Mouse (Mus musculus): ENCODE data around the gene Aldh16a1. TPM values are rescaled to one million over a fixed set of nuclear protein-coding genes. Genes with fewer than 3 reads are reported as not detected.

The Aldh16a1 gene
- polyA plus RNA-seq, 1 experiment from 2014 or later: 66.6 TPM

DNA sequence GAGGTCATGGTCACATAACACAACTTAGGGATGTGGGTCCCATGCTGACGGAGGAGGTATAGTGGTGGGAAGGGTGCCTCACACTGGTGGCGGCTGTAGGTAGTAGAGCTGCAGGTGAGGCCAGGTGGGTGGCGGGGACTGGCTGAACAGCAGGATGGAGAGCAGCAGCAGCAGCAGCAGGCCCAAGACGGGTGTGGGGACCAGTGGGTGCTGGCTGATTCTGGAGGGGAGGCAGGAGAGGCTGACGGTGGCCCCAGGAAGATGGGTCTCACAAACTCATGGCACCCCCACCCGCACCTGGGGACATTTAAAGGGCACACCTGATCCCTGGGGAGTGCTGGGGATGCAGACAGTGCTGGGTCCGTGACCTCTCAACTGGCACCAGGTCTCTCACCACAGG, 29.3 kb upstream of the Aldh16a1 start:
- Histone ChIP-seq H3K27me3 (replicated peaks; ENCODE audit: control insufficient read depth, insufficient read depth, low read length) (peaks cover 94% of the 10 kb centered on the region), H3K4me3 (ENCODE audit: low read depth, low read length) (no peak overlapping the region), H3K36me3 (ENCODE audit: control insufficient read depth, insufficient read depth, low read length) (no peaks in the 10 kb centered on the region), H3K9ac (ENCODE audit: low read length) (no peak overlapping the region), H3K9me3 (ENCODE audit: control insufficient read depth, low read length) (no peaks in the 10 kb centered on the region), H3K4me1 (replicated peaks; ENCODE audit: control insufficient read depth, insufficient read depth, low read length) (peaks cover 4% of the 10 kb centered on the region; the same call in 1 of the 2 replicates), H3K4me2 (ENCODE audit: low read length) (no peak overlapping the region), H3K27ac (ENCODE audit: low read depth) (no peak overlapping the region)
- ATAC-seq (replicated peaks; ENCODE audit: low FRiP score, low TSS enrichment, low read depth) (no peak), DNase-seq (ENCODE audit: low spot score) (no peak)
- WGBS: 64% methylated on average over 7 of the region's 7 CpGs

DNA sequence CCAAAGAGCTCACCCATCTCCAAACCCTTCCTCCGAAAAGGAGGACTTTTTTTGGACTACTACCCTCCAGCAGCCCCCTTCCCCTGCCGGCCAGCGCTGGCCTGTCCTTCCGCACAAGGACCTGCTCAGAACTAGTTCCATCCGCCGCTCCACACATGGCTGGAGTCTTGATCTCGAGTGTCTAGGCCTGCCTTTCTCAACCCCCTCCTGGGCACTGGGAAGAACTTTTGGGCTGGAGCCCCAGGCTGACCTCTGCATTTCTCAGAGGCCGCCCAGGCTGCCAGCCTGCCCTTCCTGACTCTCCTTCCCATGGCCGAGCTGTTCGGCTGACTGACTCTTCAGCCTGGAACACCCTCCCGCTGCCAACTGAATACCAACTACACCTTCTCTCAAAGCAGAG, 28.2 kb upstream of the Aldh16a1 start:
- Histone ChIP-seq H3K4me2 (ENCODE audit: low read length) (peak overlapping the region; percentile 56), H3K27ac (ENCODE audit: low read depth) (no peak overlapping the region), H3K9me3 (ENCODE audit: control insufficient read depth, low read length) (no peaks in the 10 kb centered on the region), H3K4me1 (replicated peaks; ENCODE audit: control insufficient read depth, insufficient read depth, low read length) (peaks cover 4% of the 10 kb centered on the region; the same call in 1 of the 2 replicates), H3K27me3 (replicated peaks; ENCODE audit: control insufficient read depth, insufficient read depth, low read length) (peaks cover 97% of the 10 kb centered on the region), H3K4me3 (ENCODE audit: low read depth, low read length) (peak overlapping the region; percentile 28), H3K36me3 (ENCODE audit: control insufficient read depth, insufficient read depth, low read length) (no peaks in the 10 kb centered on the region), H3K9ac (ENCODE audit: low read length) (0 out of 2 replicates have a peak overlapping the region, but pooled peaks have one; percentile 21)
- peak; percentile 17; the same call in 1 of the 2 replicates for ATAC-seq (replicated peaks; ENCODE audit: low FRiP score, low TSS enrichment, low read depth)
- DNase-seq (ENCODE audit: low spot score): no peak
- WGBS: 17% methylated on average over 11 of the region's 11 CpGs

DNA sequence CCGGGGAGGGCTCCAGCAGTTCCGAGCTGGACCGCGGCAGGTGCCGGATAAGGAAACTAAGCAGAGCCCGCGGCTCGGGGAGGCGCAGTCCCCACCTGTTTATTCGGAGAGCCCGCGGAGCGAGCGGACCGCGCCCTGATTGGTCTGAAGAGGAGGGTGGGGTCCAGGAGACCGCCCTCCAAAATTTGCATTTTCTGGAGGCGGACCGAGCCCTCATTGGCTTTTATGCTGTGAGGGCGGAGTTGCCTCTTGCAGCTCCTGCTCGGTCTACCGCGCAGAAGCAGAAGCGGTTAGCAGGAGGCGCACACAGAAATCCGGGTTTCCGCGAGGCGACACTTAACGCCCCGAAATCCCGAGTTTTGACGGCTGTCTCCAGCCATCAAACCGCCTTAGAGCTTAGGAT, 27.8 kb upstream of the Aldh16a1 start:
- H3K27me3 ChIP-seq (replicated peaks; ENCODE audit: control insufficient read depth, insufficient read depth, low read length): peaks cover 100% of the 10 kb centered on the region
- H3K36me3 ChIP-seq (ENCODE audit: control insufficient read depth, insufficient read depth, low read length): no peaks in the 10 kb centered on the region
- peak; percentile 85 for ATAC-seq (replicated peaks; ENCODE audit: low FRiP score, low TSS enrichment, low read depth)
- WGBS: under 1% methylated on average over 34 of the region's 34 CpGs
- peak overlapping the region; percentile 28 for H3K4me3 ChIP-seq (ENCODE audit: low read depth, low read length)
- no peaks in the 10 kb centered on the region for H3K9me3 ChIP-seq (ENCODE audit: control insufficient read depth, low read length)
- peak overlapping the region; percentile 56 for H3K4me2 ChIP-seq (ENCODE audit: low read length)
- no peak overlapping the region for H3K27ac ChIP-seq (ENCODE audit: low read depth)
- H3K4me1 ChIP-seq (replicated peaks; ENCODE audit: control insufficient read depth, insufficient read depth, low read length): peaks cover 4% of the 10 kb centered on the region; the same call in 1 of the 2 replicates
- DNase-seq (ENCODE audit: low spot score): peak; percentile 90
- 0 out of 2 replicates have a peak overlapping the region, but pooled peaks have one; percentile 21 for H3K9ac ChIP-seq (ENCODE audit: low read length)

DNA sequence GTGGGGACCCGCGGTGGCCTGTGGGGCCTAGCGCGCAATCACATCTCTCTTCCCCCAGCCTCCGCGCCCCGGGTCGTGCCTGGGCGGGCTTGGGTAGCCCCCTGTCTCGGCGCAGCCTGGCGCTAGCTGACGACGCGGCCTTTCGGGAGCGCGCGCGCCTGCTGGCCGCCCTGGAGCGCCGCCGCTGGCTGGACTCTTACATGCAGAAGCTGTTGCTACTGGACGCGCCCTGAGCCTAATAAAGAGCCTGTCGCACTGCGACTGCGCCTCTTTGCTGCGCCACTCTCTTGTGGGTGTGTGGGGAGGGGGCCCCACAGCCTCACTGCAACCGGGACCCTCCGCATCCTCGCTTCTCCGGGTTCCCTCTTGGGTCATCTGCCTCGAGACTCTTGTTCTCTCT, 27.2 kb upstream of the Aldh16a1 start:
- DNase-seq (ENCODE audit: low spot score) (no peak), ATAC-seq (replicated peaks; ENCODE audit: low FRiP score, low TSS enrichment, low read depth) (no peak)
- Histone ChIP-seq H3K9me3 (ENCODE audit: control insufficient read depth, low read length) (no peaks in the 10 kb centered on the region), H3K4me2 (ENCODE audit: low read length) (no peak overlapping the region), H3K4me1 (replicated peaks; ENCODE audit: control insufficient read depth, insufficient read depth, low read length) (peaks cover 4% of the 10 kb centered on the region; the same call in 1 of the 2 replicates), H3K36me3 (ENCODE audit: control insufficient read depth, insufficient read depth, low read length) (no peaks in the 10 kb centered on the region), H3K27ac (ENCODE audit: low read depth) (no peak overlapping the region), H3K27me3 (replicated peaks; ENCODE audit: control insufficient read depth, insufficient read depth, low read length) (peaks cover 100% of the 10 kb centered on the region), H3K9ac (ENCODE audit: low read length) (no peak overlapping the region), H3K4me3 (ENCODE audit: low read depth, low read length) (no peak overlapping the region)
- 7% methylated on average over 35 of the region's 35 CpGs for WGBS

DNA sequence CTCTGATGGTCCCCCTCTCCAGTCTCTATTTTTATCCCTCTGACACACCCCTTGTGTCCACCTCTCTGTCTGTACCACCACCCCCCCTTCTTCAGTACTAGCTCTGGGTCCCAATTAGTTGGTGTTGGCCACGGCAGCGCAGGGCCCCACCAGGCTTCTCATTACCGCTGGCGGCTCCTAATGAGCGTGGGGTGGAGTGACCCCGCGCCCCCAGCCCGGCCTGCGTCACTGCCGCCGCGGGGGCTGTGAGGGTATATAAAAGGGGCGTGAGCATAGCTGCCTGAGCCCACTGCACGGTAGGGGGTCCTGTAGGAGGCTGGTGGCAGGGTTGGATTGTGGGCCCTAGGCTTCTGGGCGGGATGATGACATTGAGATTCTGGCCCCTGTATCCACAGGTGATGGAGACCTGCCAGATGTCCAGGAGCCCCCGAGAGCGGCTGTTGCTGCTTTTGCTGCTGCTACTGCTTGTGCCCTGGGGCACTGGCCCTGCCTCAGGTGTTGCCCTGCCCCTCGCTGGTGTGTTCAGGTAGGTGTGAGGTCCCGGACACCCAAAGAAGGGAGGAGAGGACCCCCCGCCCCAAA, 26.6 kb upstream of the Aldh16a1 start, which contains the start of gene Pth2:
TSS of gene Pth2 (plus strand) at position 100 of the 582 bp plus-strand sequence.
- ATAC-seq (replicated peaks; ENCODE audit: low FRiP score, low TSS enrichment, low read depth) (no peak), DNase-seq (ENCODE audit: low spot score) (no peak)
- H3K4me1 ChIP-seq (replicated peaks; ENCODE audit: control insufficient read depth, insufficient read depth, low read length): peaks cover 9% of the 10 kb centered on the region
- peaks cover 100% of the 10 kb centered on the region for H3K27me3 ChIP-seq (replicated peaks; ENCODE audit: control insufficient read depth, insufficient read depth, low read length)
- H3K36me3 ChIP-seq (ENCODE audit: control insufficient read depth, insufficient read depth, low read length): no peaks in the 10 kb centered on the region
- WGBS: 26% methylated on average over 20 of the region's 20 CpGs
- no peak within 1 kb of the TSS for H3K9ac ChIP-seq (ENCODE audit: low read length)
- no peak within 1 kb of the TSS for H3K4me3 ChIP-seq (ENCODE audit: low read depth, low read length)
- no peak within 1 kb of the TSS for H3K27ac ChIP-seq (ENCODE audit: low read depth)
- H3K4me2 ChIP-seq (ENCODE audit: low read length): peak within 1 kb of the TSS; percentile 56; the same call in 1 of the 2 replicates
- H3K9me3 ChIP-seq (ENCODE audit: control insufficient read depth, low read length): no peaks in the 10 kb centered on the region

DNA sequence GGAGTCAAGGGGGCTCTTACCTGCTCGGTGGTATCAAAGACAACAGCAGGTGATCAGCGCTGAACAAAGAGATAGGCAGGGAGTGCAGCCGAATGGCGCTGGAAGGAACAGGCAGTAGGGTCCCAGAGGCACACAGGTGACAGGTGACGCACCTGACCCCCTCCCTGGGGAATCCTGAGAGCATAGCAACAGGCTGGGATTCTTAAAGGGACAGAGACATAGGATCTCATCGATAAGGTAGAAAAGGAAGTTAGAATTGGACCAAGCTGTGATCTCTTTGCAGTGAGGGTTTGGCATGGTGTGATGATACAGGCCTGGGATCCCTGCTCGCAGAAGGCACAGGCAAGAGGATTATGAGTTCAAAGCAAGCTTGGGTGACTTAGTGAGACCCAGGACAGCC, 25.1 kb upstream of the Aldh16a1 start, which contains the start of gene Gfy:
TSS of gene Gfy (minus strand) at position 101 of the 400 bp plus-strand sequence.
- Histone ChIP-seq H3K4me3 (ENCODE audit: low read depth, low read length) (no peak within 1 kb of the TSS), H3K9me3 (ENCODE audit: control insufficient read depth, low read length) (no peaks in the 10 kb centered on the region), H3K4me1 (replicated peaks; ENCODE audit: control insufficient read depth, insufficient read depth, low read length) (peaks cover 9% of the 10 kb centered on the region), H3K9ac (ENCODE audit: low read length) (no peak within 1 kb of the TSS), H3K27ac (ENCODE audit: low read depth) (no peak within 1 kb of the TSS), H3K4me2 (ENCODE audit: low read length) (no peak within 1 kb of the TSS), H3K27me3 (replicated peaks; ENCODE audit: control insufficient read depth, insufficient read depth, low read length) (peaks cover 100% of the 10 kb centered on the region), H3K36me3 (ENCODE audit: control insufficient read depth, insufficient read depth, low read length) (no peaks in the 10 kb centered on the region)
- ATAC-seq (replicated peaks; ENCODE audit: low FRiP score, low TSS enrichment, low read depth) (no peak), DNase-seq (ENCODE audit: low spot score) (no peak)
- 25% methylated on average over 7 of the region's 7 CpGs for WGBS

DNA sequence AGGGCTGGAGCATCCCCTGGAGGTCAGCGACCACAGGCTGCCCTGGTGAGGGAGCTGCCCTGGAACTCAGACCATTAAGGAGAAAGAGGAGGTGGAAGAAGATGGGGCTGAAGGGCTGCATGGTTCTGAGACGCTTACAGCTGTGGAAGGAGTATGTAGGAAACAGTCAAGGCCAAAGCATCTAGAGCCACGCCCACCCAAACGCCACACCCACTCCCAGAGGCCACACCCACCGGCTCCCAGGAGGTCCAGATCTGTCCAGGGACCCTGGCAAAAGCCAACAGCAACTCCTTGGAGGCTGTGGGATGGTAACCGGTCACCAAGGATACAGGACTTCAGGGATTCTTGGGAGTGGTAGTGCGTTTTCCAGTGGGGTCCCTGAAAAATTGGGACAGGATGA, 24.2 kb upstream of the Aldh16a1 start:
- 24% methylated on average over 7 of the region's 7 CpGs for WGBS
- no peak for DNase-seq (ENCODE audit: low spot score)
- no peak for ATAC-seq (replicated peaks; ENCODE audit: low FRiP score, low TSS enrichment, low read depth)
- Histone ChIP-seq H3K4me3 (ENCODE audit: low read depth, low read length) (no peak overlapping the region), H3K9ac (ENCODE audit: low read length) (no peak overlapping the region), H3K9me3 (ENCODE audit: control insufficient read depth, low read length) (no peaks in the 10 kb centered on the region), H3K4me1 (replicated peaks; ENCODE audit: control insufficient read depth, insufficient read depth, low read length) (peaks cover 9% of the 10 kb centered on the region), H3K27me3 (replicated peaks; ENCODE audit: control insufficient read depth, insufficient read depth, low read length) (peaks cover 98% of the 10 kb centered on the region), H3K4me2 (ENCODE audit: low read length) (no peak overlapping the region), H3K36me3 (ENCODE audit: control insufficient read depth, insufficient read depth, low read length) (no peaks in the 10 kb centered on the region), H3K27ac (ENCODE audit: low read depth) (no peak overlapping the region)

DNA sequence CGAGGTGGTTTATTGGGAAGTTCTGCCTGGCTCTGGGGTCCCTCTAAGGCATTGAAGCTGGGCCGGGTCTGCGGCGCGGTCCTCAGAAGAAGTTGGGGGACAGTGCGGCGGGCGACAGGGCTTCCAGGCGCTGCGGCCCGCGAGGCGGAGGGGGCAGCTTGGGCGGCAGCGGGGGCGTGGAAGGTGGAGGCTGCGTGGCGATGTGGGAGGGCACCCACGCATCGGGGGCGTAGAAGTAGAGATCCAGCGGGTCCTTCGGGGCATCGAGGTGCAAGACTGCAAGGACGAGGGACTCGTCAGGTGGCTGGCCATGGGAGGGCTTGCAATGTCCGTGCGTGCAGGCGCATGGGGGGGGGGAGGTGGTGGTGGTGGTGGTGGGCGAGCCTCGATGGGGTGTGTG, 22.0 kb upstream of the Aldh16a1 start:
- no peak for DNase-seq (ENCODE audit: low spot score)
- no peaks in the 10 kb centered on the region; the same call in 1 of the 2 replicates for H3K9me3 ChIP-seq (ENCODE audit: control insufficient read depth, low read length)
- H3K4me1 ChIP-seq (replicated peaks; ENCODE audit: control insufficient read depth, insufficient read depth, low read length): peaks cover 5% of the 10 kb centered on the region
- H3K4me2 ChIP-seq (ENCODE audit: low read length): peak overlapping the region; percentile 31
- no peak overlapping the region; the same call in 1 of the 2 replicates for H3K4me3 ChIP-seq (ENCODE audit: low read depth, low read length)
- no peak for ATAC-seq (replicated peaks; ENCODE audit: low FRiP score, low TSS enrichment, low read depth)
- no peak overlapping the region for H3K9ac ChIP-seq (ENCODE audit: low read length)
- no peaks in the 10 kb centered on the region for H3K36me3 ChIP-seq (ENCODE audit: control insufficient read depth, insufficient read depth, low read length)
- peaks cover 85% of the 10 kb centered on the region for H3K27me3 ChIP-seq (replicated peaks; ENCODE audit: control insufficient read depth, insufficient read depth, low read length)
- 3% methylated on average over 31 of the region's 31 CpGs for WGBS
- H3K27ac ChIP-seq (ENCODE audit: low read depth): no peak overlapping the region

DNA sequence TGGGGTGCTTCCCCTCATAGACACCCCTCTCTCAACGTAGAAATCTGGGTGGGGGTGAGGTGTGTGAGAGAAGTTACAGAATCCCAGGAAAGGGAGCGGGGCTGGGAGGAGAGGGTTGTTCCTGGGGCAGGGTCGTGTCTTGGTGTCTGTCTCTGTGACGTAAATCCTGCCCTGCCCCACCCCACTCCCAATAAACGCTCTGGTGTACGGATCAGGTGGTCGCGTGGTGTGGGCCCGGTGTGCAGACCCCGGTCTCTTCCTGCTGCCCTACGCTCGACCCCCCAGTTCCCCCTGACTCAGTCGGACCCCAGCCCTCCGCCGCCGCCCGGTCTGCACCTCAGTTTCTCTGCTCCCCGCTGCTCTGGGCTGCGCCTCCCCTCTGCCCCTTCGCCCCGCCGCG, 21.5 kb upstream of the Aldh16a1 start:
- ATAC-seq (replicated peaks; ENCODE audit: low FRiP score, low TSS enrichment, low read depth) (no peak), DNase-seq (ENCODE audit: low spot score) (no peak)
- no peak overlapping the region for H3K9ac ChIP-seq (ENCODE audit: low read length)
- H3K27ac ChIP-seq (ENCODE audit: low read depth): no peak overlapping the region
- no peak overlapping the region; the same call in 1 of the 2 replicates for H3K4me3 ChIP-seq (ENCODE audit: low read depth, low read length)
- H3K4me2 ChIP-seq (ENCODE audit: low read length): peak overlapping the region; percentile 31
- peaks cover 5% of the 10 kb centered on the region for H3K4me1 ChIP-seq (replicated peaks; ENCODE audit: control insufficient read depth, insufficient read depth, low read length)
- H3K9me3 ChIP-seq (ENCODE audit: control insufficient read depth, low read length): no peaks in the 10 kb centered on the region; the same call in 1 of the 2 replicates
- H3K36me3 ChIP-seq (ENCODE audit: control insufficient read depth, insufficient read depth, low read length): no peaks in the 10 kb centered on the region
- H3K27me3 ChIP-seq (replicated peaks; ENCODE audit: control insufficient read depth, insufficient read depth, low read length): peaks cover 81% of the 10 kb centered on the region
- WGBS: 2% methylated on average over 23 of the region's 23 CpGs
